Mouse (Mus musculus): ENCODE measurements around the gene Lclat1.

DNA sequence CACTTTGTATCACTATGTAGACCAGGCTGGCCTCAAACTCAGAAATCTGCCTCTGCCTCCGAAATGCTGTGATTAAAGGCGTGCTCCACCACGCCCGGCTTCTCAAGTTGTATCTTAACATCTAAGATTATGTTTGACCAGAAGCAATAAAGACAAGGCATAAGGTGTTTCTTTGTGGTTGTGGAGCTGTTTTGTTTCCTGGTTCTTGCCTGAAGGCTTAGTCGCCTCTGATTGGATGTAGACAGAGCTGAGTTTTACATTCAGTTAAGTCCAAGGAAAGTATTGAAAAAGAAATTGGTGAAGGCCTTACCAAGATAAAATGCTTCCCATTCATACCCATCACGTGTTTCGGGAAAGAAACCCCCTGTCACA lies 1.1 kb downstream of the Lclat1 start:
- TF ChIP-seq CTCF (IDR thresholded peaks at IDR 0.05), result no peak
- no peak for TF ChIP-seq POLR2A (IDR thresholded peaks at IDR 0.05; ENCODE audit: insufficient read depth, low read depth, low read length)
- TF ChIP-seq EP300 (IDR thresholded peaks at IDR 0.05; ENCODE audit: insufficient read depth, low read depth, low read length), result no peak

Data from heart, adult 2 months (tissue).